Mouse (Mus musculus) granulocyte monocyte progenitor cell, adult 5-6 weeks (primary cell): ENCODE data around the gene Psmd10. TPM values are rescaled to one million over a fixed set of nuclear protein-coding genes. Genes with fewer than 3 reads are reported as not detected.

ENCODE experiments used
- ATAC-seq: replicated peaks from 2 replicates; pipeline ENCODE4 v1.8.0; 2016; ENCODE audit warnings: mild to moderate bottlenecking, moderate TSS enrichment, inconsistent platforms; ENCODE audit not compliant: poor library complexity, severe bottlenecking
- total RNA-seq, 2 experiments: library from RNA; stranded (forward) in 1 of 2; stranded (reverse) in 1 of 2; fragments of 200-712, 200-1000 nt in 1 of 2; fragments of >200 nt in 1 of 2; fragmentation: Nextera tagmentation in 1 of 2; gene quantifications; 2 replicates each; pipeline ENCODE4 v1.2.3; 2014 to 2017

Psmd10 gene
- total RNA-seq (2014; fragmentation: Nextera tagmentation) (18.0 and 26.0 TPM in 2 replicates), total RNA-seq (2017) (34.5 and 54.0 TPM in 2 replicates)

GRCm38 (mm10) chrX:140956272-140956940 is at the start of gene Psmd10, which contains the start of gene Atg4a:
Gene Psmd10 (minus strand): TSS chrX:140956728.
Gene Atg4a (plus strand): TSS chrX:140956907.
- peak; percentile 96 for ATAC-seq

DNA sequence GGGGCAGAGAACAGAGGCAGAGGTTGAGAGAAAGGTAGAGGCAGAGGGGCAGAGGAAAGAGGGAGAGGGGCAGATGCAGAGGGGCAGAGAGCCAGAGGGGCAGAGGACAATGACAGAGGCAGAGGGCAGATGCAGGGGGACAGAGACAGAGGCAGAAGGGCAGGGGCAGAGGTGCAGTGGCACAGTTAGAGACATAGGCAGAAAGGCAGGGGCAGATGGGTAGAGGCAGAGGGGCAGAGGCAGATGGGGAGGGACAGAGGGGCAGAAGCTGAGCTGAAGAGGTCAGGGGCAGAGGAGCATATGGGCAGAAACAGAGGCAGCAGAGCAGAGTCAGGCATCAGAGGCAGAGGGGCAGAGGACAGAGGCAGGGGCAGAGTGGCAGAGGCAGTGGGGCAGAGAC is 42.4 kb upstream of the Psmd10 start:
- ATAC-seq = peak; percentile 12; the same call in 1 of the 2 replicates

- no peak for ATAC-seq
Observed at GRCm38 (mm10) chrX:140997912-140998545, 41.5 kb upstream of the Psmd10 start.

- peak; percentile 59 for ATAC-seq
Observed at GRCm38 (mm10) chrX:140996909-140997516, 40.5 kb upstream of the Psmd10 start.

GRCm38 (mm10) chrX:140985256-140985655 is 28.7 kb upstream of the Psmd10 start:
- ATAC-seq = no peak

DNA sequence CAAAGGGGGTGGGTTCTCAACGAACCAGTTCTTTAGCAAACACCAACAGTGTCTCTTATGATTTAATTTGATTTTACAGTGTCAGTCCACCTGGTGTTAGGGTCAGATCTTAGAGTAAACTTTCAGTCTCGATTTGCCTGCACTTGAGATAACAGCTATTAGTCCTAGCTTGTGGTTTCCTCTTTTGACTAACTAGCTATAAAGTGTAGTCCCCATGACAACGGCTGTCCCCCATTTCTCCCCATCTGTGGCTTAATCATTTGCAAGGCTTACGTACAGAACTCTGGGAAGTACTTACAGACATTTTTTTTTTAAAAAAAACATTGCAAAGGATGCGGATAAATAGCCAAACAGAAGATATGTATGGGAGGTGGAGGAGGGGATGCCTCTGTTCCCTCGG is 28.3 kb upstream of the Psmd10 start:
- peak; percentile 66 for ATAC-seq

DNA sequence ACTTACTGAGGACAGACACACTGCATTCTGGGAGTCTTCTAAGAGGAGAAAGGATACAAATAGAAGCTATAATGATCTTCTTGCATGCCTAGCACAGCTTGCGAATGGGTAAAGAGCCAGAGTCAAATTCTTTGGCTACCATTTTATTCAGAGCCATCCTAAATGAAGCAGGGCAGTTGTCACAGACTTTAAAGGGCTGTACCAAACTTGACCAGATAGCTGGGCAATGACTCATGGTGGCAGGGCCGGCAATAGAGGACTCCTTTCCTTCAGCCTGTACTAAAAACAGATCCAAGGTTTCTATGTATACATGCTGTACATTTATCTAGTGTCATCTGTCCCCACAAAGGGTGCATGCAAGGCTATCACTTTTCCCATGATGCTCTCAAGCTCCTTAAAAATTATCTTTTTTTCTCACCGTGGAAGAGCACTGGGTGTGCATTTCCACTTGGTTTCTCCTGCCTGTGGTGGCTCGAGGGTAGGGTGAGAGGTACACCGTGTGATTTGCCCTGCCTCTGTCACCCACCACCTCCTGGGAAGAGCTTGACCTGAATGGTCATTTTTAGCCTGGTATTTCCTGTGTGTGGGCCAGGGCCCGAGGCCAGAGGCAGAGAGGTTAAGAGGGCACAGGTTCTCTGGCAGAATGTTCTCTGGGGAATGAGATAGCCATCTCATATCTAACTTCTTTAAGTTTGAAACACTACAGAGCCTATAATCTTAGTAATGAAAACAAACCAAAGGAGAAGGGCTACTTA is 26.9 kb upstream of the Psmd10 start:
- ATAC-seq = no peak

GRCm38 (mm10) chrX:140980163-140980562 is 23.6 kb upstream of the Psmd10 start:
- no peak for ATAC-seq

GRCm38 (mm10) chrX:140979546-140979945 is 23.0 kb upstream of the Psmd10 start:
- peak; percentile 52; the same call in 1 of the 2 replicates for ATAC-seq

- ATAC-seq = peak; percentile 33; the same call in 1 of the 2 replicates
Observed at GRCm38 (mm10) chrX:140978943-140979342, 22.4 kb upstream of the Psmd10 start.

DNA sequence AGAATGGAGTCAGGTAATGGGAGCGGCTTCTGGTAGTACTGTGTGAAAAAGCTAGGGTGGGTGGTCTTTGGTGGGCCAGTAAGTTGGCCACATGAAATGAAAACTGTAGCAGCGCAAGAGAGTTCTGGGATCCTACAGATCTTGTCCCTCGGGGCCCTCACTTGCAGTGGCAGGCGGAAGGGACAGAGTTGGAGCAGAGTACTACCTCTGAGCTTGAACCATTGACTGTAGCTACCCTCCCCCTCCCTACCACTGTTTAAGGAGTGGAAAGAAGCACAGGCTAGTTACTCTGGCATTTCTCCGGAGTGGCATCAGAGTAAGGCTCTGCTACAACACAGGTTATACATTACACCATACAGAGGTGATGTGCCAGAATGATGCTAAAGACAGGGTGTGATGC is 431 bp upstream of the Psmd10 start:
- peak; percentile 35 for ATAC-seq

DNA sequence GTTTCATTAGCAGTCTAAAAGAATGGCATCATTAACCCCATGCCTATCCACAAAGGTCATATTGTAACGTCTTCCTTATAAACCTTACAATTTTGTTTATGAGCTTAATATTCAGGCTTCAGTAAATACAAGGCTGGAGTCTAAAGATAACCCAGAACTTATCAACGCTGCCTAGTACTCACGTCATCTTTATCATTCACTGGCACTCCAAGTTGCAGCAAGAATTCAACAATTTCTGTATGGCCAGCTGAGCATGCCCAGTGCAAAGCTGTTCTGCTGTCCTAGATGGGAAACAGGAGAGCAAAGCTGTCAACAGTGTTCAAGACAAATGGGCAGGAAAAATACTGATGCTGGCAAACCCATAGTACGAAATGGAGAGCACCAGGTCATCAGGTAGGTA is 2.9 kb downstream of the Psmd10 start:
- ATAC-seq = no peak

- no peak for ATAC-seq
Observed at GRCm38 (mm10) chrX:140936271-140936670, 20.3 kb downstream of the Psmd10 start.

- no peak for ATAC-seq
Observed at GRCm38 (mm10) chrX:140933263-140933662, 23.3 kb downstream of the Psmd10 start.

GRCm38 (mm10) chrX:140932066-140932465 is 24.5 kb downstream of the Psmd10 start:
- ATAC-seq = no peak

- ATAC-seq = no peak
Observed at GRCm38 (mm10) chrX:140921321-140921720, 35.2 kb downstream of the Psmd10 start.

- no peak for ATAC-seq
Observed at GRCm38 (mm10) chrX:140907360-140907759, 49.2 kb downstream of the Psmd10 start, which contains the start of gene Vsig1. Gene Vsig1 (plus strand): TSS chrX:140907608.

- no peak for ATAC-seq
Observed at GRCm38 (mm10) chrX:140903487-140903886, 53.0 kb downstream of the Psmd10 start.
